Mouse (Mus musculus) urinary bladder, postnatal 25 days (tissue): ENCODE results near the gene Retreg2.

Experiments used
- DNase-seq: peaks from one replicate; pipeline ENCODE4 v3.0.0; 2022; ENCODE audit warnings: low spot score

Gene Retreg2

GRCm38 (mm10) chr1:75142301-75143261 is at the start of gene Retreg2, which contains the start of gene Cnppd1:
TSS of gene Retreg2 (plus strand) at chr1:75142778.
TSS of gene Cnppd1 (minus strand) at chr1:75142711.
- DNase-seq, result peak; percentile 96

GRCm38 (mm10) chr1:75122211-75122610 is 20.4 kb upstream of the Retreg2 start:
- no peak for DNase-seq

GRCm38 (mm10) chr1:75124346-75125321 is 17.9 kb upstream of the Retreg2 start, which contains the start of gene Nhej1:
TSS of gene Nhej1 (minus strand) at chr1:75125200.
- peak; percentile 92 for DNase-seq

GRCm38 (mm10) chr1:75125418-75125817 is 17.2 kb upstream of the Retreg2 start:
- DNase-seq, result no peak

- no peak for DNase-seq
These were observed 13.9 kb upstream of the Retreg2 start for GRCm38 (mm10) chr1:75128641-75129040.

- no peak for DNase-seq
These were observed 9.0 kb upstream of the Retreg2 start, which contains the start of gene Slc23a3 for GRCm38 (mm10) chr1:75133421-75134207. TSS of gene Slc23a3 (minus strand) at chr1:75133890.

GRCm38 (mm10) chr1:75136293-75136692 is 6.3 kb upstream of the Retreg2 start:
- DNase-seq, result no peak

GRCm38 (mm10) chr1:75136730-75137129 is 5.8 kb upstream of the Retreg2 start:
- no peak for DNase-seq

GRCm38 (mm10) chr1:75138448-75138847 is 4.1 kb upstream of the Retreg2 start:
- no peak for DNase-seq

- no peak for DNase-seq
These were observed 1.9 kb upstream of the Retreg2 start for GRCm38 (mm10) chr1:75140601-75141190.

- peak; percentile 62 for DNase-seq
These were observed 940 bp upstream of the Retreg2 start for GRCm38 (mm10) chr1:75141486-75142190.

- DNase-seq, result no peak
These were observed 3.0 kb downstream of the Retreg2 start for GRCm38 (mm10) chr1:75145589-75145988.

- DNase-seq, result no peak
These were observed 5.0 kb downstream of the Retreg2 start for GRCm38 (mm10) chr1:75147411-75148135.

GRCm38 (mm10) chr1:75148727-75149126 is 6.1 kb downstream of the Retreg2 start:
- no peak for DNase-seq

GRCm38 (mm10) chr1:75155837-75156236 is 13.3 kb downstream of the Retreg2 start:
- no peak for DNase-seq

- no peak for DNase-seq
These were observed 16.4 kb downstream of the Retreg2 start for GRCm38 (mm10) chr1:75158990-75159389.

- DNase-seq, result no peak
These were observed 17.1 kb downstream of the Retreg2 start for GRCm38 (mm10) chr1:75159540-75160255.

- no peak for DNase-seq
These were observed 17.7 kb downstream of the Retreg2 start for GRCm38 (mm10) chr1:75160256-75160617.

- no peak for DNase-seq
These were observed 25.5 kb downstream of the Retreg2 start for GRCm38 (mm10) chr1:75168093-75168471.
